In genomic region chr2:152414591-152415165, GRCm38 (mm10) we compare ENCODE assay signal across 8 mouse cellular contexts. TPM values are rescaled to one million over a fixed set of nuclear protein-coding genes. Genes with fewer than 3 reads are reported as not detected.
A peak's percentile ranks its signal among the peaks of the same experiment; 100 is the strongest.
DNase-seq lines count a peak whose midpoint lies in the region; ATAC-seq lines count a peak whose summit lies in the region.

TSS of gene Zcchc3 (minus strand) at chr2:152415027.

- peak within 1 kb of the TSS; percentile 80 for H3K4me2 ChIP-seq in hindbrain, embryonic 16.5 days (ENCODE audit: low read length)

- H3K9ac ChIP-seq in hindbrain, embryonic 16.5 days (ENCODE audit: low read depth, low read length): peak within 1 kb of the TSS; percentile 83

- H3K4me1 ChIP-seq in hindbrain, embryonic 16.5 days (ENCODE audit: control insufficient read depth, insufficient read depth, low read depth, low read length): peaks cover 35% of the 10 kb centered on the region

- H3K9me3 ChIP-seq in hindbrain, embryonic 16.5 days (ENCODE audit: control insufficient read depth, low read length): no peaks in the 10 kb centered on the region

- peak; percentile 84 for ATAC-seq in hindbrain, embryonic 16.5 days

- H3K36me3 ChIP-seq in hindbrain, embryonic 16.5 days (ENCODE audit: control insufficient read depth, insufficient read depth, low read length): no peaks in the 10 kb centered on the region

- no peaks in the 10 kb centered on the region for H3K27me3 ChIP-seq in hindbrain, embryonic 16.5 days (replicated peaks; ENCODE audit: control insufficient read depth, insufficient read depth, low read length)

- under 1% methylated on average over 65 of the region's 65 CpGs for WGBS in hindbrain, embryonic 16.5 days

- DNase-seq in adrenal gland, adult 18-20 months (ENCODE audit: low spot score in 2 of 2): peak; percentile 79 to 86
- DNase-seq in embryo, embryonic 10 days (ENCODE audit: low spot score): peak; percentile 96
- DNase-seq in gastrocnemius, adult 8-10 months (ENCODE audit: low spot score in 2 of 2): peak; percentile 40 to 69
- DNase-seq in left cerebral cortex, adult 11 months (ENCODE audit: low spot score): peak; percentile 81
- DNase-seq in lung, postnatal 14 days: peak; percentile 85
- peak; percentile 70 for DNase-seq in retina, adult 2 months (ENCODE audit: low read depth, low spot score)
- DNase-seq in thymus, postnatal 25 days: peak; percentile 43

- H3K4me3 ChIP-seq in hindbrain, embryonic 16.5 days (ENCODE audit: low read length): peak within 1 kb of the TSS; percentile 86

- peak within 1 kb of the TSS; percentile 97 for H3K27ac ChIP-seq in hindbrain, embryonic 16.5 days (ENCODE audit: low read depth, low read length)

RNA-seq across cellular contexts. Expression of gene Zcchc3, which starts in this region (rescaled TPM):
- total RNA-seq in adrenal gland, adult 18-20 months (2021): 1 to 10 TPM; 6.8 to 7.8 TPM
- total RNA-seq in gastrocnemius, adult 8-10 months (2022): under 1 TPM; 0.46 to 0.88 (median 0.84) TPM
- 12.5 and 13.8 TPM in 2 replicates for polyA plus RNA-seq in hindbrain, embryonic 16.5 days (2015; fragmentation: Nextera tagmentation; extraction: Ambion mirVana)

Comparison
In these comparisons a context has a peak if more than half of its experiments do, and no peak if none do; other contexts are left out.
1. Peak in every context shown above with its lines: DNase-seq, ATAC-seq, H3K4me3 ChIP-seq and H3K27ac ChIP-seq.
2. RNA of gene Zcchc3 (total RNA-seq): 6.8 to 7.8 TPM in adrenal gland, adult 18-20 months; 0.46 to 0.88 TPM in gastrocnemius, adult 8-10 months; every median in the first group is over 4 times any median in the second.
3. Peak in DNase-seq in gastrocnemius, adult 8-10 months; RNA of the gene not detected or under 1 TPM.
4. DNase-seq: peak in every context shown above with its lines; median percentile 96 in embryo, embryonic 10 days; 85 in lung, postnatal 14 days; 82 in adrenal gland, adult 18-20 months; 81 in left cerebral cortex, adult 11 months; 70 in retina, adult 2 months; 54 in gastrocnemius, adult 8-10 months; 43 in thymus, postnatal 25 days.